Mouse (Mus musculus) heart, postnatal 0 days (tissue): ENCODE measurements at regions not wholly inside any gene's neighbourhood (a gene's known extent, or its start where the extent isn't known, plus 50 kb on each side); places are given as distances from the start of the nearest gene placed in this dataset.

Source experiments
- CTCF ChIP-seq: IDR thresholded peaks from 2 replicates; pipeline ENCODE4 v1.5.1; 2016; ENCODE audit warnings: antibody characterized with exemption, control low read depth, low read depth
- EP300 ChIP-seq: IDR thresholded peaks from 2 replicates; pipeline ENCODE4 v1.6.1; 2016; ENCODE audit warnings: antibody characterized with exemption, low read depth

DNA sequence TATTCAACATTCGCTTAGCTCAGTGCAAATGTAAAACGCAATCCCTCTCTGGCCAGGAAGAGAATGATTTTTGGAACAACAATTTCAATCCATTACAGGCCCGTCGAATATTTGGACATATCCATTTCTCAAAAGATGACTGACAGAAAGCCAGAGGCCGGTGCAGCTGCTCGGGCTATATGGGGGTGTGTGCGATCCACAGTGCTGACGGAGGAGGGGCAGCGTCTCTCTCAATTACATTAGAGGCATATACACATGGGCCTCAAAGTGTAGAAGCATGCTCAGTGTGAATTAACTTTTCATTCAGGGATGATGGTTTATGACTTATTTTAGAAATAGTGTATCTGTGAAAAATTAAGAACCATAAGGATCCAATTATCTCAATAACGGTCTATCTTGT lies 483.4 kb upstream of the Cdh4 start:
- no peak for TF ChIP-seq CTCF
- no peak for TF ChIP-seq EP300
